Mouse (Mus musculus) C2C12 (cell line): Measurements from ENCODE around the gene Klhl26.

Experiments
- CEBPB ChIP-seq: IDR thresholded peaks from one replicate; pipeline ENCODE4 v1.6.1; 2011; ENCODE audit warnings: low read depth, mild to moderate bottlenecking, control low read depth, moderate library complexity
- CTCF ChIP-seq: IDR thresholded peaks from one replicate; pipeline ENCODE4 v1.5.1; 2011; ENCODE audit not compliant: control insufficient read depth, insufficient read depth, insufficient read length
- MAX ChIP-seq: IDR thresholded peaks from one replicate; pipeline ENCODE4 v1.6.1; 2011; ENCODE audit warnings: mild to moderate bottlenecking, control low read depth
- MYOG ChIP-seq: IDR thresholded peaks from one replicate; pipeline ENCODE4 v1.6.1; 2011; ENCODE audit not compliant: control insufficient read depth, insufficient read length; ENCODE audit errors: extremely low read depth
- USF1 ChIP-seq: IDR thresholded peaks from one replicate; pipeline ENCODE4 v1.6.1; 2011; ENCODE audit warnings: low read depth, mild to moderate bottlenecking, control low read depth, moderate library complexity

DNA sequence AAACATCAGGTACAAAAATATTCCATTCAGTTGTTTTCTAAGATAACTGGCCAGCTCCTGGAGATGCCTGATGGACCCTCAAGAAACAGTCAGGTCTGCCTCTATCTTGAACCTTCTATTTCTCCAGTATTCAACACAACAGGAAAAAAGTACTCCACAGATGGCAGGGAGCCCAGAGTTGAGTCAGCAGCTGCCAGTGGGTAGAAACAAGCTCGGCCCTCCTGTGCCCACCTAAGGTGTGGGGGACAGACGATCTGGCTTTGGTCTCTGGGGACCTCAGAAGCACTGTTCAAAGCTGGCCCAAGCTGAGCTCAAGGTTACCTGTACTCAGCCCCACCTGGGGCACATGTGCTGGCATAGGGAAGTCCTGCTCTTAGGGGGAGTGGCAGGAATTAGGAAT is 36.7 kb upstream of the Klhl26 start:
- TF ChIP-seq USF1 = no peak
- no peak for TF ChIP-seq CTCF
- no peak for TF ChIP-seq CEBPB
- no peak for TF ChIP-seq MYOG
- TF ChIP-seq MAX = no peak
